Mouse (Mus musculus) heart, embryonic 11.5 days (tissue): ENCODE data around the gene Rere. TPM values are rescaled to one million over a fixed set of nuclear protein-coding genes. Genes with fewer than 3 reads are reported as not detected.

Experiments
- ATAC-seq: fragments of 200-750 bp; cut with Nextera tagmentation; replicated peaks from 2 replicates; pipeline ENCODE4 v1.8.0; 2017; ENCODE audit warnings: moderate library complexity; ENCODE audit not compliant: insufficient number of reproducible peaks, low FRiP score, low TSS enrichment
- H3K27ac ChIP-seq: fragments of 300-500 bp; sonication (generic); 2 replicates; pipeline ENCODE4 v1.5.1; 2014; ENCODE audit warnings: mild to moderate bottlenecking, low read depth, low read length
- H3K27me3 ChIP-seq: fragments of 300-500 bp; sonication (generic); 2 replicates; pipeline ENCODE4 v1.6.1; 2014; ENCODE audit warnings: mild to moderate bottlenecking, low read length, mixed read lengths; ENCODE audit not compliant: control insufficient read depth, insufficient read depth
- H3K36me3 ChIP-seq: fragments of 300-500 bp; sonication (generic); 2 replicates; pipeline ENCODE4 v1.6.1; 2014; ENCODE audit warnings: mild to moderate bottlenecking, low read length, moderate library complexity, mixed read lengths; ENCODE audit not compliant: control insufficient read depth, insufficient read depth
- H3K4me1 ChIP-seq: fragments of 300-500 bp; sonication (generic); 2 replicates; pipeline ENCODE4 v1.6.1; 2014; ENCODE audit warnings: low read length; ENCODE audit not compliant: control insufficient read depth, insufficient read depth
- H3K4me2 ChIP-seq: fragments of 300-500 bp; sonication (generic); 2 replicates; pipeline ENCODE4 v1.6.1; 2014; ENCODE audit warnings: mild to moderate bottlenecking, moderate library complexity
- H3K4me3 ChIP-seq: fragments of 300-500 bp; sonication (generic); 2 replicates; pipeline ENCODE4 v1.5.1; 2014; ENCODE audit warnings: low read depth, low read length
- H3K9ac ChIP-seq: fragments of 300-500 bp; sonication (generic); 2 replicates; pipeline ENCODE4 v1.6.1; 2014; ENCODE audit warnings: mild to moderate bottlenecking, low read depth, low read length, moderate library complexity
- H3K9me3 ChIP-seq: fragments of 300-500 bp; sonication (generic); replicated peaks from 2 replicates; pipeline ENCODE4 v1.6.1; 2016; ENCODE audit warnings: low read length; ENCODE audit not compliant: control insufficient read depth
- WGBS: fragments of 180-500 bp; shearing (Covaris S2); extraction: QIAGEN DNeasy Blood & Tissue Kit; methylation state at CpG from one replicate; pipeline ENCODE4 v1.1.7; 2014; ENCODE audit not compliant: insufficient replicate concordance; 5-methylcytosine and 5-hydroxymethylcytosine counted together
- polyA plus RNA-seq: library from polyadenylated mRNA; unstranded; fragments of >200 nt; fragmentation: Nextera tagmentation; extraction: Ambion mirVana; gene quantifications from 2 replicates; pipeline ENCODE4 v1.2.1, GENCODE M21; 2014

Gene Rere
- polyA plus RNA-seq, 1 experiment from 2014 or later, result 29.1 TPM

- 76% methylated on average over 7 of the region's 7 CpGs for WGBS
- H3K4me1 ChIP-seq, result no peaks in the 10 kb centered on the region
- 0 out of 2 replicates have a peak, but pooled peaks cover 2% of the 10 kb centered on the region for H3K27me3 ChIP-seq
- H3K36me3 ChIP-seq, result no peaks in the 10 kb centered on the region
- H3K4me2 ChIP-seq, result no peak overlapping the region
- H3K9ac ChIP-seq, result no peak overlapping the region
- no peaks in the 10 kb centered on the region for H3K9me3 ChIP-seq
- no peak overlapping the region for H3K4me3 ChIP-seq
- H3K27ac ChIP-seq, result no peak overlapping the region
- ATAC-seq, result no peak
Measured at GRCm38 (mm10) chr4:150664726-150665125, 383.3 kb downstream of the Rere start.

- Histone ChIP-seq H3K9me3 (no peaks in the 10 kb centered on the region), H3K4me1 (no peaks in the 10 kb centered on the region), H3K4me2 (no peak overlapping the region), H3K27me3 (0 out of 2 replicates have a peak, but pooled peaks cover 2% of the 10 kb centered on the region), H3K4me3 (no peak overlapping the region), H3K36me3 (no peaks in the 10 kb centered on the region), H3K27ac (no peak overlapping the region), H3K9ac (no peak overlapping the region)
- no peak for ATAC-seq
- WGBS, result 78% methylated on average over 10 of the region's 10 CpGs
Measured at GRCm38 (mm10) chr4:150665806-150666205, 384.4 kb downstream of the Rere start.

Other genes with a start within 250 kb of the Rere start
- gene Gpr157, start 194.3 kb upstream of the Rere start, polyA plus RNA-seq, result 1.3 and 1.5 TPM in 2 replicates
- 0.79 and 1.3 TPM in 2 replicates for gene Slc2a5, start 162.4 kb upstream of the Rere start, polyA plus RNA-seq
- gene Slc2a7, start 132.7 kb upstream of the Rere start, polyA plus RNA-seq, result not detected in 2 replicates
- gene Car6, start 80.3 kb upstream of the Rere start, polyA plus RNA-seq, result 0.32 TPM in 1 of 2 replicates, not detected in the other
- gene Eno1, start 44.9 kb upstream of the Rere start, polyA plus RNA-seq, result 2,057 and 2,150 TPM in 2 replicates